ENCODE assay signal across 17 mouse cellular contexts in genomic region chr3:31133664-31134063, GRCm38 (mm10). TPM values are rescaled to one million over a fixed set of nuclear protein-coding genes. Genes with fewer than 3 reads are reported as not detected.
A peak's percentile ranks its signal among the peaks of the same experiment; 100 is the strongest.
DNase-seq lines count a peak whose midpoint lies in the region; ATAC-seq and TF ChIP-seq lines count a peak whose summit lies in the region.
"Had no signal": no experiment of that assay in that cellular context is flagged by ENCODE, and none has a peak within 500 bp of the region (broad histone marks: within the 10 kb centered on the region; RNA-seq: fewer than 3 reads in every experiment).

No protein-coding gene starts in this region.

- no peaks in the 10 kb centered on the region for H3K4me1 ChIP-seq in kidney, embryonic 15.5 days
- H3K4me1 ChIP-seq in liver, postnatal 0 days (ENCODE audit: insufficient read depth) = peaks cover 33% of the 10 kb centered on the region
- H3K4me1 ChIP-seq in neural tube, embryonic 15.5 days = no peaks in the 10 kb centered on the region
- H3K4me1 ChIP-seq: forebrain, embryonic 15.5 days had no signal

- 0 out of 2 replicates have a peak, but pooled peaks have one; percentile 8 for ATAC-seq in kidney, embryonic 15.5 days (replicated peaks; ENCODE audit: low FRiP score)
- peak; percentile 46 for ATAC-seq in liver, postnatal 0 days
- no peak for ATAC-seq in neural tube, embryonic 15.5 days (ENCODE audit: low FRiP score)
- ATAC-seq: forebrain, embryonic 15.5 days had no signal

- 27% methylated on average over 5 of the region's 5 CpGs for WGBS in kidney, embryonic 15.5 days
- WGBS in liver, postnatal 0 days (ENCODE audit: insufficient replicate concordance) = 4% methylated on average over 5 of the region's 5 CpGs
- 59% methylated on average over 5 of the region's 5 CpGs for WGBS in neural tube, embryonic 15.5 days

- H3K27me3 ChIP-seq in kidney, embryonic 15.5 days = no peaks in the 10 kb centered on the region
- H3K27me3 ChIP-seq in liver, postnatal 0 days (ENCODE audit: insufficient read depth, low read length) = no peaks in the 10 kb centered on the region
- no peaks in the 10 kb centered on the region for H3K27me3 ChIP-seq in neural tube, embryonic 15.5 days (replicated peaks)
- H3K27me3 ChIP-seq: forebrain, embryonic 15.5 days; heart, embryonic 12.5 days had no signal

- no peak overlapping the region for H3K9ac ChIP-seq in kidney, embryonic 15.5 days
- H3K9ac ChIP-seq in liver, postnatal 0 days (replicated peaks) = no peak overlapping the region
- no peak overlapping the region for H3K9ac ChIP-seq in neural tube, embryonic 15.5 days (replicated peaks)
- H3K9ac ChIP-seq: forebrain, embryonic 15.5 days; heart, embryonic 12.5 days; lung, embryonic 14.5 days had no signal

- no peak for TF ChIP-seq EP300 in liver, postnatal 0 days (IDR thresholded peaks at IDR 0.05; ENCODE audit: low read depth)

- no peak for TF ChIP-seq CTCF in liver, postnatal 0 days (IDR thresholded peaks at IDR 0.05; ENCODE audit: low read depth)

- H3K27ac ChIP-seq in kidney, embryonic 15.5 days = no peak overlapping the region
- peak overlapping the region; percentile 35; the same call in 1 of the 2 replicates for H3K27ac ChIP-seq in liver, postnatal 0 days (ENCODE audit: low read depth)
- no peak overlapping the region for H3K27ac ChIP-seq in neural tube, embryonic 15.5 days (replicated peaks)
- H3K27ac ChIP-seq: forebrain, embryonic 15.5 days had no signal

- H3K36me3 ChIP-seq in kidney, embryonic 15.5 days = no peaks in the 10 kb centered on the region
- no peaks in the 10 kb centered on the region for H3K36me3 ChIP-seq in liver, postnatal 0 days (replicated peaks; ENCODE audit: insufficient read depth, low read length)
- no peaks in the 10 kb centered on the region for H3K36me3 ChIP-seq in neural tube, embryonic 15.5 days
- H3K36me3 ChIP-seq: forebrain, embryonic 15.5 days; heart, embryonic 12.5 days had no signal

- no peak overlapping the region for H3K4me2 ChIP-seq in kidney, embryonic 15.5 days
- no peak overlapping the region for H3K4me2 ChIP-seq in liver, postnatal 0 days (ENCODE audit: low read depth, low read length)
- H3K4me2 ChIP-seq in neural tube, embryonic 15.5 days = no peak overlapping the region
- H3K4me2 ChIP-seq: forebrain, embryonic 15.5 days; heart, embryonic 12.5 days; lung, embryonic 14.5 days had no signal

- no peak overlapping the region for H3K4me3 ChIP-seq in kidney, embryonic 15.5 days (replicated peaks)
- H3K4me3 ChIP-seq in liver, postnatal 0 days (ENCODE audit: low read depth, low read length) = no peak overlapping the region
- no peak overlapping the region for H3K4me3 ChIP-seq in neural tube, embryonic 15.5 days (replicated peaks)
- H3K4me3 ChIP-seq: forebrain, embryonic 15.5 days; heart, embryonic 12.5 days had no signal

- DNase-seq in kidney, adult 18-20 months = no peak
- DNase-seq in ZHBTc4 (ENCODE audit: low read depth, low spot score) (peak; percentile 16), liver (peak; percentile 26)
- DNase-seq in liver, postnatal 0 days = peak; percentile 41
- DNase-seq in left cerebral cortex, postnatal 10 days (ENCODE audit: extremely low spot score in 1 of 2, low spot score in 2 of 2) = no peak
- no peak for DNase-seq in right cerebral cortex, adult 2 months (ENCODE audit: low spot score in 2 of 2)
- DNase-seq: cerebellum, postnatal 25 days; heart, postnatal 36 days; layer of hippocampus, postnatal 36 days; lung, embryonic 14.5 days; thymus, adult 2 months had no signal

- intact Hi-C loops in left cerebral cortex, postnatal 10 days (cut with DNase I) = loop anchor here (10.0 kb wide), 3 partner anchors 169 to 539 kb away; partner anchors contain the start of genes Actrt3 and Phc3

- no peaks in the 10 kb centered on the region for H3K9me3 ChIP-seq in kidney, embryonic 15.5 days (replicated peaks)
- H3K9me3 ChIP-seq in liver, postnatal 0 days (ENCODE audit: low read length) = no peaks in the 10 kb centered on the region
- H3K9me3 ChIP-seq in neural tube, embryonic 15.5 days (replicated peaks) = no peaks in the 10 kb centered on the region
- H3K9me3 ChIP-seq: forebrain, embryonic 15.5 days; heart, embryonic 12.5 days had no signal

RNA-seq across cellular contexts. Expression of gene Cldn11, which starts 16.1 kb away (rescaled TPM):
- 83.0 and 94.8 TPM in 2 replicates for polyA plus RNA-seq in kidney, embryonic 15.5 days (2015; fragmentation: Nextera tagmentation; extraction: Ambion mirVana)
- 0.11 and 0.17 TPM in 2 replicates for polyA plus RNA-seq in liver, postnatal 0 days (2015; fragmentation: Nextera tagmentation; extraction: Ambion mirVana)
- 10 to 100 TPM; 25.6 to 43.0 TPM for total RNA-seq in left cerebral cortex, postnatal 10 days (2021)
- polyA plus RNA-seq in neural tube, embryonic 15.5 days (2015; fragmentation: Nextera tagmentation; extraction: Ambion mirVana) = 29.8 and 30.3 TPM in 2 replicates
- total RNA-seq: megakaryocyte-erythroid progenitor cell, adult 5-6 weeks had no signal
- polyA plus RNA-seq: C2C12 had no signal

RNA-seq across cellular contexts. Expression of gene Skil, which starts 38.8 kb away (rescaled TPM):
- 19.9 and 24.0 TPM in 2 replicates for polyA plus RNA-seq in kidney, embryonic 15.5 days (2015; fragmentation: Nextera tagmentation; extraction: Ambion mirVana)
- polyA plus RNA-seq in liver, postnatal 0 days (2015; fragmentation: Nextera tagmentation; extraction: Ambion mirVana) = 7.3 and 8.2 TPM in 2 replicates
- 10 to 100 TPM; 64.4 to 66.2 TPM for total RNA-seq in left cerebral cortex, postnatal 10 days (2021)
- 21.3 and 23.2 TPM in 2 replicates for polyA plus RNA-seq in neural tube, embryonic 15.5 days (2015; fragmentation: Nextera tagmentation; extraction: Ambion mirVana)

Comparison
In these comparisons a context has a peak if more than half of its experiments do, and no peak if none do; other contexts are left out.
1. DNase-seq: peak in ZHBTc4 (single experiment), liver (single experiment) and liver, postnatal 0 days (single experiment); none in kidney, adult 18-20 months (single experiment), left cerebral cortex, postnatal 10 days (0 of 2) and right cerebral cortex, adult 2 months (0 of 2).
2. RNA of gene Cldn11, which starts 16.1 kb away (polyA plus RNA-seq): 83.0 to 94.8 TPM in kidney, embryonic 15.5 days and 29.8 to 30.3 TPM in neural tube, embryonic 15.5 days; 0.11 to 0.17 TPM in liver, postnatal 0 days; every median in the first group is over 10 times any median in the second.